Mouse (Mus musculus) C3H10T1/2 (cell line): Measurements from ENCODE around the gene Srp54c. TPM values are rescaled to one million over a fixed set of nuclear protein-coding genes. Genes with fewer than 3 reads are reported as not detected.

Source experiments
- polyA plus RNA-seq, 2 experiments: library from polyadenylated mRNA; unstranded; fragments of >200 nt; fragmentation: generic; extraction: Trizol; gene quantifications; one replicate each; pipeline ENCODE4 v1.2.1; 2012; ENCODE audit warnings: missing spikeins in 2 of 2

The Srp54c gene
- polyA plus RNA-seq, result 10 to 100 TPM in 1 of 2 experiments, under 1 TPM in 1; 0.94 to 10.6 TPM

DNA sequence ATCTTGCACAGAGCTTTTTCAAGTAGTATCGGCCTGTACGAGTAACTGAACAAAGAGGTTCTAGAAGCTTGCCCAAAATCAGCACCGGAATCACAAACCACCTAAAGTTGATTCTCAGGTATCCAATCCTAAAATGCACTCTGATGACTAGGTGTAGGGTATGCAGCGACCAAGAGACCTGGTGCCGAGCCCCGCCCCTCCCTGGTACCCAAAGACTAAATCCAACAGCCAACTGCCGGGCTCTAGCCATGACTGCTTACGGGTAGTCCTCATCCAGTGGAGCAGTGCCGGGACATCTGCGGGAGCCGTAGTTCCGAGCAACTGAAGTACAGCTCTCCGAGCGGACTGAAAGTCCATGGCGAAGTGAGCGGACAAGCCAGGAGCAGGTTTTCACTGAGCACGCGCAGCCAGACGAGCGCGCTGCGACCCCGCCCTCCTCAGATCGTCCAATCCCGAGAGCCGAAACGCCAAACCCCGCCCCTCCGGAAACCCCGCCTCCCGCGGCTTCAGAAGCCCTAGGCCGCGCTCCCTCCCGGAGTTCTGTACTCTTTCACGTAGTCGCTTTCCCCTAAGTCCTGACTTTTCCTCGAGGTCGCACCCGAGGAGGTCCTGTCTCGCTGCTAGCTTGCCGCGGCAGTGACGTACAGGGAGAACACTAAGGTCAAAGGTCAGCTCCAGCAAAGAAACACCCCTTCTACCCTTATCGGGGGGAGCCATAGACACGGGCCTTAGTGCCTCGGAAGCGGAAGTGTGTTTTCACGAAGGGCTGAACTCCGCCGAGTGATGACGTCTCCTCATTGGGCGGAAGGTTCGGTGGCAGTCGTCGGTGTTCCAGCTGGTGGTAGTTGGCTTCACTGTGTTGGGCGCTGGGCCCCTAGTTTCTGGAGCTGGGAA lies at the start of gene Srp54c:
Gene Srp54c, plus strand, starts transcription at position 543 of the 894 bp plus-strand sequence.

DNA sequence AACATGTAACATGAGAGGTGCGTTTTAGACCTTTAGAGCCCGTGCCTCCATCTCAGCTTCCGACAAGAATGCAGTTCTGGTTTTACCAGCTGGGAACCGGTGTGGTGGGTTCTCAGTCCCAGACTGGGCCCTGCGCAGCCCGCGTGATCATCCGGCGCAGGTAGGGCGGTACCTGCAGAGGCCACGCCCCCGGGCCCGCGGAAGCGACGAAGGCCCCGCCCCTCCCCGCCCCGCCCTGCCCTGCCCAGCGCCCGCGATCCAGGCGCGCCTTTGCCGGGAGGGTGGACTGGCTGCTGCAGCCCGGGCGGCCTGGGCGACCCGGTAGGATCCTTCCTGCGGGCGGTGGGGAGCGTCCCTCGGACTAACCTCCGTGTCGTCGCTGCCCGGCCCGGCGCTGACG lies 30.7 kb upstream of the Srp54c start, which contains the start of gene 1700047I17Rik2:
Gene 1700047I17Rik2, plus strand, starts transcription at position 287 of the 400 bp plus-strand sequence.

GRCm38 (mm10) chr12:55299336-55299735 lies 69.4 kb downstream of the Srp54c start, which contains the start of gene 1110008L16Rik:
Gene 1110008L16Rik, plus strand, starts transcription at chr12:55299577.

DNA sequence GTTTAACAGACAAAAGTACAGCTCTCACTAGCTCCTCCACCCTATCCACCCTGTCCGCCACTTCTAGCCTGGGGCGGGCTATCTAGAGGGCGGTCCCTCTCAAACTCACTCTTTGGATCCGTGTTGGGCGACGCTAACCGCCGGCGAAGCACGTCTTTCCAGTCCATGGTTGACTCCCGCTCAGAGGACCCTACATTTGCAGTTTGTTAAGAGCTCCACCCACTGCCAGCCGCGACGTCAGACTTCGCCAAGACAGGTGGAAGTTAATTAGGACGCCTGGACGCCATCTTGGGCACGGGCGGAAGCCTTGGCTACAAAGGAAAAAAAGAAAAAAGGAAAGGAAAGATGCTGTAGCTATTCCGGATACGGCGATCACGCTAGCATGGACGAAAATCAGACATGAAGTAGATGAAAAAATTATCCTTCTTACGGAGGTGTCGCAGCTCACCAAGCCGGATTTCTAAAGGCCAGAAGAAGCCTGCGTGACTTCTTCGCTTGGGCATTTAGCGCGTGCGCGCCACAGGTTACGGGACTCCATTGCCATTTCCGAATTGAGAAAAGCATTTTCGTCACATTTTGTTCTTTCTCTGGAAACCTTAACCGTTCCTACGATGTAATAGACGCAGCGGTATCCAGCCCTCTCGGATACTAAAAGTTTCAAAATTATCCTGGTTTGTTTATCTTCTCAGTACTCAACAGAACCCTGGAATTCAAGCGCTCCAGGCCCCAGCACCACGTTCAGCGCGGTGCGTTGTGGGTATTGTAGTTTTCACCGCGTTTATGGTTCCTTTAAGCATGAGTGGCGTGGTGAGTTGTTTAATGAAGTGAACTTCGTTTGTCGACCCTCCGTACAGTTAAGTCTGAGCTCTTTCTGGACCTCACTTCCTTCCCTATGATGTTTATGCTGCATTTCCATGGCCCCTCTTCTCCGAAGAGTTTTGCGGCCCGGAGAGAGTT lies 72.8 kb downstream of the Srp54c start, which contains the start of gene Ppp2r3c:
Gene Ppp2r3c, minus strand, starts transcription at position 514 of the 957 bp plus-strand sequence.

Other genes with a start within 250 kb of the Srp54c start
- not detected for gene Gm20403, start 243.6 kb upstream of the Srp54c start, polyA plus RNA-seq
- gene Baz1a, start 215.8 kb upstream of the Srp54c start, polyA plus RNA-seq, result 1 to 10 TPM; 1.6 to 2.1 TPM
- gene 2700097O09Rik, start 150.1 kb upstream of the Srp54c start, polyA plus RNA-seq, result 1 to 10 TPM in 1 of 2 experiments, under 1 TPM in 1; 0.39 to 4.2 TPM
- gene Srp54a, start 149.9 kb upstream of the Srp54c start, polyA plus RNA-seq, result 1 to 10 TPM in 1 of 2 experiments, under 1 TPM in 1; 0.78 to 6.1 TPM
- gene Fam177a, start 105.7 kb upstream of the Srp54c start, polyA plus RNA-seq, result 1 to 10 TPM; 4.5 to 7.2 TPM
- gene Srp54b, start 75.1 kb upstream of the Srp54c start, polyA plus RNA-seq, result 1 to 10 TPM in 1 of 2 experiments, under 1 TPM in 1; 0.41 to 9.4 TPM
- not detected for gene 1700047I17Rik2, start 30.6 kb upstream of the Srp54c start, polyA plus RNA-seq
- gene 1110008L16Rik, start 69.4 kb downstream of the Srp54c start, polyA plus RNA-seq, result 10 to 100 TPM in 1 of 2 experiments, 1 to 10 TPM in 1; 4.0 to 10.8 TPM
- gene Ppp2r3c, start 72.8 kb downstream of the Srp54c start, polyA plus RNA-seq, result 1 to 10 TPM in 1 of 2 experiments, under 1 TPM in 1; 0.42 to 3.3 TPM
- 100 to 1,000 TPM in 1 of 2 experiments, 10 to 100 TPM in 1; 74.4 to 208 TPM for gene Psma6, start 154.1 kb downstream of the Srp54c start, polyA plus RNA-seq